Mouse (Mus musculus) myocyte (in vitro differentiated cells): Measurements from ENCODE around the gene Hoxc4. TPM values are rescaled to one million over a fixed set of nuclear protein-coding genes. Genes with fewer than 3 reads are reported as not detected.

Experiments
- H3K27me3 ChIP-seq: one replicate; pipeline ENCODE4 v1.6.1; 2011; ENCODE audit not compliant: control insufficient read depth, insufficient read depth, insufficient read length
- H3K36me3 ChIP-seq: one replicate; pipeline ENCODE4 v1.6.1; 2011; ENCODE audit not compliant: control insufficient read depth, insufficient read depth
- H3K4me2 ChIP-seq: one replicate; pipeline ENCODE4 v1.6.1; 2011; ENCODE audit warnings: low read depth, control low read depth
- H3K4me3 ChIP-seq: one replicate; pipeline ENCODE4 v1.5.1; 2011; ENCODE audit warnings: mild to moderate bottlenecking, control low read depth, moderate library complexity
- H3K79me2 ChIP-seq: one replicate; pipeline ENCODE4 v1.6.1; 2011; ENCODE audit not compliant: control insufficient read depth, insufficient read depth
- H3ac ChIP-seq: one replicate; pipeline ENCODE4 v1.6.1; 2011; ENCODE audit not compliant: control insufficient read depth, insufficient read length
- CEBPB ChIP-seq: IDR thresholded peaks from 2 replicates; pipeline ENCODE4 v1.6.1; 2011; ENCODE audit warnings: mild to moderate bottlenecking, moderate library complexity; ENCODE audit not compliant: poor library complexity, insufficient read depth, severe bottlenecking
- E2F4 ChIP-seq: IDR thresholded peaks from one replicate; pipeline ENCODE4 v1.6.1; 2011; ENCODE audit warnings: mild to moderate bottlenecking, control low read depth, moderate library complexity; ENCODE audit not compliant: insufficient read depth
- MAX ChIP-seq: IDR thresholded peaks from one replicate; pipeline ENCODE4 v1.6.1; 2011; ENCODE audit warnings: low read depth, mild to moderate bottlenecking, control low read depth
- MYOD1 ChIP-seq, 3 experiments: IDR thresholded peaks; one replicate each; pipeline ENCODE4 v1.6.1; 2011; ENCODE audit warnings: control low read depth in 2 of 3, low read depth in 2 of 3, mild to moderate bottlenecking in 2 of 3, moderate library complexity in 1 of 3; ENCODE audit not compliant: insufficient read length in 2 of 3, control insufficient read depth in 1 of 3
- MYOG ChIP-seq, 3 experiments: IDR thresholded peaks; one replicate each; pipeline ENCODE4 v1.6.1; 2011; ENCODE audit warnings: control low read depth in 2 of 3, low read depth in 2 of 3, mild to moderate bottlenecking in 2 of 3; ENCODE audit not compliant: insufficient read length in 2 of 3, control insufficient read depth in 1 of 3, insufficient read depth in 1 of 3
- POLR2A ChIP-seq: IDR thresholded peaks from one replicate; pipeline ENCODE4 v1.6.1; 2011; ENCODE audit warnings: low read depth, mild to moderate bottlenecking, control low read depth, moderate library complexity; ENCODE audit not compliant: insufficient read length
- POLR2AphosphoS2 ChIP-seq: IDR thresholded peaks from one replicate; pipeline ENCODE4 v1.6.1; 2011; ENCODE audit warnings: low read depth, control low read depth; ENCODE audit not compliant: insufficient read length
- REST ChIP-seq: IDR thresholded peaks from one replicate; pipeline ENCODE4 v1.6.1; 2011; ENCODE audit warnings: mild to moderate bottlenecking, control low read depth, moderate library complexity; ENCODE audit not compliant: insufficient read depth, insufficient read length
- SRF ChIP-seq: IDR thresholded peaks from one replicate; pipeline ENCODE4 v1.6.1; 2011; ENCODE audit warnings: low read depth; ENCODE audit not compliant: control insufficient read depth, insufficient read length
- TCF12 ChIP-seq: IDR thresholded peaks from one replicate; pipeline ENCODE4 v1.6.1; 2011; ENCODE audit warnings: mild to moderate bottlenecking, control low read depth; ENCODE audit not compliant: poor library complexity, insufficient read depth, severe bottlenecking
- TCF3 ChIP-seq: IDR thresholded peaks from one replicate; pipeline ENCODE4 v1.6.1; 2011; ENCODE audit warnings: low read depth, control low read depth; ENCODE audit not compliant: insufficient read length
- USF1 ChIP-seq: IDR thresholded peaks from one replicate; pipeline ENCODE4 v1.6.1; 2011; ENCODE audit warnings: low read depth, mild to moderate bottlenecking, control low read depth, moderate library complexity
- polyA plus RNA-seq: library from polyadenylated mRNA; unstranded; fragments of >200 nt; fragmentation: generic; extraction: Trizol; gene quantifications from one replicate; pipeline ENCODE4 v1.2.1, GENCODE M21; 2012; ENCODE audit warnings: missing spikeins

Gene Hoxc4
- polyA plus RNA-seq, 1 experiment: 3.6 TPM

DNA sequence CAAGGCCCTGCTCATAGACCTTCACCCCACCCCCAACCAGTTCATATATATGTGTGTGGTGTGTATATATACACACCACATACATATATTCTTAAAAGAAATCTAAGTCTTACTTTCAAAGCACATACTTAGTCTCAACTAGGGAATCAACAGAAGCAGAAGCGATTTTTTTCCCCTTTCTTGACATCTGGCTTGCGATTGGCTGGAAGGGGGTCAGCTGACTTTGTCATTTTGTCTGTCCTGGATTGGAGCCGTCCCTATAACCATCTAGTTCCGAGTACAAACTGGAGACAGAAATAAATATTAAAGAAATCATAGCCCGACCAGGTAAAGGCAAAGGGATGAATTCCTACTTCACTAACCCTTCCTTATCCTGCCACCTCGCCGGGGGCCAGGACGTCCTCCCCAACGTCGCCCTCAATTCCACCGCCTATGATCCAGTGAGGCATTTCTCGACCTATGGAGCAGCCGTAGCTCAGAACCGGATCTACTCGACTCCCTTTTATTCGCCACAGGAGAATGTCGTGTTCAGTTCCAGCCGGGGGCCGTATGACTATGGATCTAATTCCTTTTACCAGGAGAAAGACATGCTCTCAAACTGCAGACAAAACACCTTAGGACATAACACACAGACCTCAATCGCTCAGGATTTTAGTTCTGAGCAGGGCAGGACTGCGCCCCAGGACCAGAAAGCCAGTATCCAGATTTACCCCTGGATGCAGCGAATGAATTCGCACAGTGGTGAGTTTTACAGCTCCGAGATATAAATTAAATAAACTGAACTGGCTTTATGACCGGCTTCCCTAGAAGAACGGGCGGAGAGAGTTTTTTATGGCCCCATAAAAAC lies 9.2 kb upstream of the Hoxc4 start:
- Histone ChIP-seq H3K36me3 (no peaks in the 10 kb centered on the region), H3K79me2 (peaks cover 57% of the 10 kb centered on the region), H3ac (no peak overlapping the region), H3K4me2 (no peak overlapping the region), H3K4me3 (no peak overlapping the region), H3K27me3 (no peaks in the 10 kb centered on the region)
- TF ChIP-seq USF1: peak; percentile 43
- no peak for TF ChIP-seq POLR2A

DNA sequence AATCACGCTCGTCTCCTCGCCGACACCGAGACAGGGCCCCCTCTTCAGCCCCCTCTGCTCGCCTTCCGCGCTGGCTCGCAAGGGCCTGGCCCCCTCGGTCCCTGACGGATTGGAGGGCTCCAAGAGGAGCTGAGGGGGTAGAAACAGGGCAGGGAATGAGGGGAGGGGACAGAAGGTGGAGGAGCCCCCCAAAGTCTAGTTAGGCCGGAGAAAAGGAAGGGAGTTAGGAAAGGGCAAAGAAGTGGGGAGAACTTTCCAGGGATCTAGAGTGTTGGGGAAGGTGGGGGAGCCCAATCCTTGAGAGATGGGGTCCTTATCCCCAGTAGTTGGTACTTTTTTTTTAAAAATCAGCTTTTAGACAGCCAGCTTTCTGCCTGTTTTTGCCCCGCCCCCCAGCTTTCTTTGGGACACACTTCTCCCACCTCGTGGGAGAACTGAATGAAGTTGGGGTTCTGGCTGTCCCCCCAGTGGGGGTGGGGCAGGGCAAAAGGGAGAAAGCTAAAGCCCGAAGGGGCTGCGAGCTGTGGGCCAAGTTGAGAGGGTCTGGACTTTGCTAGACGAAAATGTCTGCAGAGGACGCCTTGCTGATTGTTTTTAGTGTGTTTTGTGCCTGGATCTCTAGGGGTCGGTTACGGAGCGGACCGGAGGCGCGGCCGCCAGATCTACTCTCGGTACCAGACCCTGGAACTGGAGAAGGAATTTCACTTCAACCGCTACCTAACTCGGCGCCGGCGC lies 8.5 kb upstream of the Hoxc4 start:
- Histone ChIP-seq H3K4me2 (no peak overlapping the region), H3K79me2 (peaks cover 49% of the 10 kb centered on the region), H3ac (no peak overlapping the region), H3K36me3 (no peaks in the 10 kb centered on the region), H3K4me3 (no peak overlapping the region), H3K27me3 (no peaks in the 10 kb centered on the region)
- no peak for TF ChIP-seq E2F4
- no peak for TF ChIP-seq POLR2A
- no peak for TF ChIP-seq SRF
- no peak for TF ChIP-seq TCF12
- TF ChIP-seq POLR2AphosphoS2: no peak
- no peak for TF ChIP-seq MYOG (IDR thresholded peaks at IDR 0.05; ENCODE audit: control insufficient read depth in 1 of 3, insufficient read depth in 1 of 3, insufficient read length in 2 of 3, low read depth in 2 of 3)
- TF ChIP-seq MYOD1 (IDR thresholded peaks at IDR 0.05; ENCODE audit: control insufficient read depth in 1 of 3, insufficient read length in 2 of 3, low read depth in 2 of 3): no peak
- TF ChIP-seq TCF3: no peak
- TF ChIP-seq USF1: no peak
- TF ChIP-seq MAX: no peak
- no peak for TF ChIP-seq REST
- TF ChIP-seq CEBPB: no peak

DNA sequence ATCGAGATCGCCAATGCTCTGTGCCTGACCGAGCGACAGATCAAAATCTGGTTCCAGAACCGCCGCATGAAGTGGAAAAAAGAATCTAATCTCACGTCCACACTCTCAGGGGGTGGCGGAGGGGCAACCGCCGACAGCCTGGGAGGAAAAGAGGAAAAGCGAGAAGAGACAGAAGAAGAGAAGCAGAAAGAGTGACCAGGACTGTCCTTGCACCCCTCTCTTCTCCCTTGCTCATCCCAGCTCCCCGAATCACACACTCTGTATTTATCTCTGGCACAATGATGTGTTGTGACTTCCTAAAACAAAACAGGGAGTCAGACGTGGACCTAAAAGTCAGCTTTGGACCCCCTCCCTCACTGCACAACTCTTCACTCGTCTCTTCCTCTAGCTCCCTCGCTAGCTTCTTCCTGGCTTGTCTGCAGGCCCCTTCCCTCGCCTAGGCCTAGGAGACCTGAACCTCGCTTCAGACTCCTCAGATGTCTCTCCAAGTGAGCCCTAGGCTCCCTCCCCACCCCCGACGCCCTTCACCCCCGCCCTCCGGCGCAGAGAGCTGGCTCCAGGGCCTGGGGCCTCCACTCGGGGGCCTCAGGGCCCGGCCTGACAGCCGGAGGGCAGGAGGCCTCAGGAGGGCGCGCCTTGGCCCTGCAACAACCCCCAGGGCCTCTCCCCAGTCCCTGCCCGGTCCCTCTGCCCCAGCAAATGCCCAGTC lies 7.7 kb upstream of the Hoxc4 start:
- no peak for TF ChIP-seq E2F4
- TF ChIP-seq MAX: no peak
- TF ChIP-seq MYOG (IDR thresholded peaks at IDR 0.05; ENCODE audit: control insufficient read depth in 1 of 3, insufficient read depth in 1 of 3, insufficient read length in 2 of 3, low read depth in 2 of 3): no peak
- TF ChIP-seq SRF: no peak
- TF ChIP-seq POLR2A: no peak
- no peak for TF ChIP-seq REST
- TF ChIP-seq POLR2AphosphoS2: no peak
- TF ChIP-seq MYOD1 (IDR thresholded peaks at IDR 0.05; ENCODE audit: control insufficient read depth in 1 of 3, insufficient read length in 2 of 3, low read depth in 2 of 3): no peak
- no peak for TF ChIP-seq CEBPB
- TF ChIP-seq TCF3: no peak
- TF ChIP-seq USF1: no peak
- TF ChIP-seq TCF12: no peak
- H3K4me2 ChIP-seq: no peak overlapping the region
- H3K4me3 ChIP-seq: no peak overlapping the region
- H3K36me3 ChIP-seq: no peaks in the 10 kb centered on the region
- no peaks in the 10 kb centered on the region for H3K27me3 ChIP-seq
- peaks cover 44% of the 10 kb centered on the region for H3K79me2 ChIP-seq
- H3ac ChIP-seq: no peak overlapping the region

DNA sequence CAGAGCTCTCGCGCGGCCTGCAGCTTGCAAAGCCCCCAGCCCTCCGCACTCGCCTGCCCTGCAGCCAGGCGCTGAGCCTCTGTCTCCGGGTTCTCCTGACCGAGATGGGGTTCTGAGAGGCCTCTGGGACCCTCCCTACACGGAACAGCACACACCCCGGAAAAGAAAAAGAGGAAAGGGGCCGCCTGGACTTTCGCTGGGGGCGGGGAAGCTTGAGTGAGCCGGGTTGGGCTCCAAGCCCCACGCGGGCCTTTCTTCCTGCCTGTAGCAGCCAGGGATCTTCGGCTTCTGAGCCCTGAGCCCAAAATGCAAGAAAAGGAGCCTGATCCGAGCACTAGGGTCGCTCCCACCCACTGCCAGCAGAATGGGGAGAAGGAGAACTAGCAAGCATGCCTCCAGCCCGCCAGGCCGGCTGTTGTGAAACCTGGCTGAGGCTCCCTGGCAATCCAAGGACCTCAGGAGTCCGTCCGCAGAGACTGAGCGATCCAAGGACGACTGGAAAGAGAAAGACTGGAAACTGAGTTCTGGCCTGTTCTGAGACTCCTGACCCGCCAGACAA lies 6.7 kb upstream of the Hoxc4 start:
- H3K79me2 ChIP-seq: peaks cover 34% of the 10 kb centered on the region
- H3K27me3 ChIP-seq: no peaks in the 10 kb centered on the region
- TF ChIP-seq SRF: no peak
- TF ChIP-seq E2F4: no peak
- TF ChIP-seq TCF3: no peak
- TF ChIP-seq REST: no peak
- no peak for TF ChIP-seq CEBPB
- no peak overlapping the region for H3K4me2 ChIP-seq
- H3K36me3 ChIP-seq: no peaks in the 10 kb centered on the region
- no peak overlapping the region for H3ac ChIP-seq
- H3K4me3 ChIP-seq: no peak overlapping the region
